Mouse (Mus musculus) telencephalon, adult 2 months (tissue): ENCODE measurements at regions not wholly inside any gene's neighbourhood (a gene's known extent, or its start where the extent isn't known, plus 50 kb on each side); places are given as distances from the start of the nearest gene placed in this dataset.
A peak's percentile ranks its signal among the peaks of the same experiment; 100 is the strongest.

Experiments used
- DNase-seq: peaks from one replicate; pipeline ENCODE4 v3.0.0-alpha.2; 2011; ENCODE audit warnings: low read depth, low spot score

DNA sequence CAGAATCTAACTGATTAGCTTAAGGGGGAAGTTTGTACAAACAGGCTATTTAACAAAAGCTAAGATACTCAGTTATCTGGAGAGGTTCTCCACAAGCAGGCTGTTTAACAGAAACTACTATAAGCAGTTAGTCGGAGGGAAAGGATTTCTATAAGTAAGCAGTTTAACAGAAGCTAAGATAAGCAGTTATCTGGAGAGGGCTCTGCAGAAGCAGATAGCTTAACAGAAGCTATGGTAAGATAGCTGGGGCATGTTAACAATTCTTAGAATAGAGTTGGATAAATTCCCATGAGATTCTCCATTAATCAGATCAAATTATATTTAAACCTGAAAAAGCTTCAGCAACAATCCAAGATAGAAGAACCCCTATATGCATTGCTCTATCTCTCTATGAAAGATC, 1482.6 kb downstream of the Diaph2 start:
- no peak for DNase-seq

GRCm38 (mm10) chrX:131277555-131277954, 1528.0 kb downstream of the Diaph2 start:
- DNase-seq = no peak

DNA sequence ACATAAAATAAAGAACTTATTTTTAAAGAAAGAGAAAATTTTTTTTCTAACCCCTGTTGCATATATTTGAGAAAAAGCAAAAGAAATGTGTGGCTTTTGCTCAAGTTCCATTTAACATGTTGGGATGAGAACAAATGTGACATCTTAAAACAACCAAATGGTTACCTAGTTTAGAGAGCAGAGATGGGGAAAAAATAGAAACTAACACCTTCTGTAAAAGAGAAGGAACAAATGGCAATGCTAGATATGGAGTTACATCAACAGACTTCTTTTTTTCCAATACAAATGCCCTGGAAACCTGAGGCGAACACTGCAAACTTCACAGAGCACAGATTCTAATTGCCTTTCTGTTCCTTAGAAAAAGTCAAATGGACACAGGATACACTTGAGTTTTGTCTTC, 1562.8 kb downstream of the Diaph2 start:
- DNase-seq = peak; percentile 35
